Mouse (Mus musculus) heart, postnatal 0 days (tissue): ENCODE measurements around the gene Gna14. TPM values are rescaled to one million over a fixed set of nuclear protein-coding genes. Genes with fewer than 3 reads are reported as not detected.

Experiments used
- ATAC-seq: fragments of 200-750 bp; cut with Nextera tagmentation; 2 replicates; pipeline ENCODE4 v1.8.0; 2017; ENCODE audit warnings: low read depth, moderate number of reproducible peaks, moderate library complexity; ENCODE audit not compliant: insufficient read depth
- DNase-seq: peaks from one replicate; pipeline ENCODE4 v3.0.0-alpha.2; 2016; ENCODE audit warnings: low spot score
- H3K27ac ChIP-seq: fragments of 300-500 bp; sonication (generic); 2 replicates; pipeline ENCODE4 v1.5.1; 2014; ENCODE audit warnings: low read depth, mild to moderate bottlenecking
- H3K27me3 ChIP-seq: fragments of 300-500 bp; sonication (generic); 2 replicates; pipeline ENCODE4 v1.6.1; 2014; ENCODE audit warnings: low read length, mixed read lengths; ENCODE audit not compliant: control insufficient read depth, insufficient read depth
- H3K36me3 ChIP-seq: fragments of 300-500 bp; sonication (generic); replicated peaks from 2 replicates; pipeline ENCODE4 v1.6.1; 2014; ENCODE audit warnings: low read length, mixed read lengths; ENCODE audit not compliant: control insufficient read depth, insufficient read depth
- H3K4me1 ChIP-seq: fragments of 300-500 bp; sonication (generic); 2 replicates; pipeline ENCODE4 v1.6.1; 2014; ENCODE audit warnings: antibody characterized with exemption; ENCODE audit not compliant: control insufficient read depth, insufficient read depth
- H3K4me2 ChIP-seq: fragments of 300-500 bp; sonication (generic); 2 replicates; pipeline ENCODE4 v1.6.1; 2014; ENCODE audit warnings: low read depth, mild to moderate bottlenecking, low read length, moderate library complexity
- H3K4me3 ChIP-seq: fragments of 300-500 bp; sonication (generic); 2 replicates; pipeline ENCODE4 v1.5.1; 2014; ENCODE audit warnings: low read depth, low read length
- H3K9ac ChIP-seq: fragments of 300-500 bp; sonication (generic); replicated peaks from 2 replicates; pipeline ENCODE4 v1.6.1; 2014; ENCODE audit warnings: low read depth, low read length, mixed read lengths
- H3K9me3 ChIP-seq: fragments of 300-500 bp; sonication (generic); replicated peaks from 2 replicates; pipeline ENCODE4 v1.6.1; 2016; ENCODE audit warnings: low read length; ENCODE audit not compliant: control insufficient read depth
- CTCF ChIP-seq: IDR thresholded peaks from 2 replicates; pipeline ENCODE4 v1.5.1; 2016; ENCODE audit warnings: antibody characterized with exemption, control low read depth, low read depth
- EP300 ChIP-seq: IDR thresholded peaks from 2 replicates; pipeline ENCODE4 v1.6.1; 2016; ENCODE audit warnings: antibody characterized with exemption, low read depth
- WGBS: fragments of 180-500 bp; shearing (Covaris S2); extraction: QIAGEN DNeasy Blood & Tissue Kit; methylation state at CpG from one replicate; pipeline ENCODE4 v1.1.7; 2014; 5-methylcytosine and 5-hydroxymethylcytosine counted together
- polyA plus RNA-seq: library from polyadenylated mRNA; unstranded; fragments of >200 nt; fragmentation: Nextera tagmentation; extraction: Ambion mirVana; gene quantifications from 2 replicates; pipeline ENCODE4 v1.2.1, GENCODE M21; 2015
- total RNA-seq: library from RNA; depleted of rRNA; stranded (reverse); fragments of >200 nt; gene quantifications from 2 replicates; pipeline ENCODE4 v1.2.3, GENCODE M21; 2014; ENCODE audit warnings: low replicate concordance

Gna14 gene
- total and polyA plus RNA-seq, 2 experiments from 2014 or later = 0.33 to 3.1 TPM

GRCm38 (mm10) chr19:16484237-16484636 is 48.7 kb downstream of the Gna14 start:
- 86% methylated on average over 10 of the region's 10 CpGs for WGBS
- TF ChIP-seq EP300 = no peak
- no peak for TF ChIP-seq CTCF
- Histone ChIP-seq H3K36me3 (no peaks in the 10 kb centered on the region), H3K27ac (no peak overlapping the region), H3K4me1 (no peaks in the 10 kb centered on the region), H3K9me3 (no peaks in the 10 kb centered on the region), H3K9ac (no peak overlapping the region), H3K4me2 (no peak overlapping the region), H3K4me3 (no peak overlapping the region), H3K27me3 (no peaks in the 10 kb centered on the region)
- DNase-seq (no peak), ATAC-seq (no peak)

- no peak for DNase-seq
- no peaks in the 10 kb centered on the region for H3K9me3 ChIP-seq
- no peaks in the 10 kb centered on the region for H3K36me3 ChIP-seq
- H3K4me3 ChIP-seq = no peak overlapping the region
- no peak overlapping the region for H3K4me2 ChIP-seq
- H3K4me1 ChIP-seq = no peaks in the 10 kb centered on the region
- no peak for ATAC-seq
- 71% methylated on average over 5 of the region's 5 CpGs for WGBS
- H3K27ac ChIP-seq = no peak overlapping the region
- TF ChIP-seq CTCF (no peak), EP300 (no peak)
- H3K27me3 ChIP-seq = no peaks in the 10 kb centered on the region
- no peak overlapping the region for H3K9ac ChIP-seq
Measured at GRCm38 (mm10) chr19:16484671-16485070, 49.1 kb downstream of the Gna14 start.

- Histone ChIP-seq H3K36me3 (no peaks in the 10 kb centered on the region), H3K4me3 (no peak overlapping the region), H3K9ac (no peak overlapping the region), H3K9me3 (no peaks in the 10 kb centered on the region), H3K27me3 (no peaks in the 10 kb centered on the region), H3K27ac (no peak overlapping the region), H3K4me2 (no peak overlapping the region), H3K4me1 (no peaks in the 10 kb centered on the region)
- 58% methylated on average over 12 of the region's 12 CpGs for WGBS
- ATAC-seq (no peak), DNase-seq (no peak)
- TF ChIP-seq EP300 = no peak
- TF ChIP-seq CTCF = no peak
Measured at GRCm38 (mm10) chr19:16490756-16491155, 55.2 kb downstream of the Gna14 start.

- 66% methylated on average over 7 of the region's 7 CpGs for WGBS
Measured at GRCm38 (mm10) chr19:16491497-16491896, 55.9 kb downstream of the Gna14 start.

GRCm38 (mm10) chr19:16492453-16492852 is 56.9 kb downstream of the Gna14 start:
- Histone ChIP-seq H3K9me3 (no peaks in the 10 kb centered on the region), H3K27me3 (no peaks in the 10 kb centered on the region), H3K4me3 (no peak overlapping the region), H3K36me3 (no peaks in the 10 kb centered on the region), H3K27ac (no peak overlapping the region), H3K4me2 (no peak overlapping the region), H3K9ac (no peak overlapping the region), H3K4me1 (no peaks in the 10 kb centered on the region)
- WGBS = 39% methylated on average over 1 of the region's 1 CpGs
- ATAC-seq (no peak), DNase-seq (no peak)
- no peak for TF ChIP-seq CTCF
- no peak for TF ChIP-seq EP300

More at GRCm38 (mm10) chr19:16491497-16491896, 55.9 kb downstream of the Gna14 start:
- Histone ChIP-seq H3K27me3 (no peaks in the 10 kb centered on the region), H3K36me3 (no peaks in the 10 kb centered on the region), H3K4me1 (no peaks in the 10 kb centered on the region), H3K4me2 (no peak overlapping the region), H3K4me3 (no peak overlapping the region), H3K27ac (no peak overlapping the region), H3K9ac (no peak overlapping the region), H3K9me3 (no peaks in the 10 kb centered on the region)
- DNase-seq (no peak), ATAC-seq (no peak)
- no peak for TF ChIP-seq EP300
- TF ChIP-seq CTCF = no peak

- ATAC-seq = no peak
- 78% methylated on average over 10 of the region's 10 CpGs for WGBS
Measured at GRCm38 (mm10) chr19:16494816-16495516, 59.4 kb downstream of the Gna14 start.

More at GRCm38 (mm10) chr19:16494816-16495516, 59.4 kb downstream of the Gna14 start:
- Histone ChIP-seq H3K4me3 (no peak overlapping the region), H3K9ac (no peak overlapping the region), H3K27me3 (no peaks in the 10 kb centered on the region), H3K36me3 (no peaks in the 10 kb centered on the region), H3K27ac (no peak overlapping the region), H3K4me2 (no peak overlapping the region), H3K4me1 (no peaks in the 10 kb centered on the region), H3K9me3 (no peaks in the 10 kb centered on the region)
- DNase-seq = no peak
- TF ChIP-seq EP300 (no peak), CTCF (no peak)
